Mouse (Mus musculus) retina, adult 2 months (tissue): Measurements from ENCODE around the gene Agt.

Experiments
- DNase-seq: peaks from one replicate; pipeline ENCODE4 v3.0.0-alpha.2; 2012; ENCODE audit warnings: low read depth, low spot score

The Agt gene

GRCm38 (mm10) chr8:124569593-124569992 is at the start of gene Agt:
TSS of gene Agt (minus strand) at chr8:124569706.
- DNase-seq = no peak

- DNase-seq = no peak
Observed at GRCm38 (mm10) chr8:124618252-124618651, 48.7 kb upstream of the Agt start.

GRCm38 (mm10) chr8:124617266-124617869 is 47.9 kb upstream of the Agt start:
- DNase-seq = peak; percentile 45

GRCm38 (mm10) chr8:124614325-124614724 is 44.8 kb upstream of the Agt start:
- DNase-seq = no peak

- no peak for DNase-seq
Observed at GRCm38 (mm10) chr8:124608972-124609353, 39.5 kb upstream of the Agt start.

GRCm38 (mm10) chr8:124608239-124608971 is 38.9 kb upstream of the Agt start:
- no peak for DNase-seq

- DNase-seq = no peak
Observed at GRCm38 (mm10) chr8:124604066-124604465, 34.6 kb upstream of the Agt start.

GRCm38 (mm10) chr8:124589393-124589792 is 19.9 kb upstream of the Agt start:
- no peak for DNase-seq

GRCm38 (mm10) chr8:124586556-124586955 is 17.1 kb upstream of the Agt start:
- no peak for DNase-seq

GRCm38 (mm10) chr8:124585718-124586425 is 16.4 kb upstream of the Agt start:
- no peak for DNase-seq

- no peak for DNase-seq
Observed at GRCm38 (mm10) chr8:124576751-124577150, 7.2 kb upstream of the Agt start.

GRCm38 (mm10) chr8:124575811-124576210 is 6.3 kb upstream of the Agt start, which contains the start of gene Capn9:
TSS of gene Capn9 (plus strand) at chr8:124576111.
- DNase-seq = no peak

GRCm38 (mm10) chr8:124573552-124574340 is 4.2 kb upstream of the Agt start:
- DNase-seq = peak; percentile 65

GRCm38 (mm10) chr8:124572430-124572775 is 2.9 kb upstream of the Agt start:
- no peak for DNase-seq

GRCm38 (mm10) chr8:124571732-124572429 is 2.4 kb upstream of the Agt start:
- DNase-seq = no peak

- no peak for DNase-seq
Observed at GRCm38 (mm10) chr8:124569100-124569499, 406 bp downstream of the Agt start.

- DNase-seq = no peak
Observed at GRCm38 (mm10) chr8:124567584-124567983, 1.9 kb downstream of the Agt start.

- DNase-seq = no peak
Observed at GRCm38 (mm10) chr8:124567126-124567525, 2.4 kb downstream of the Agt start.

- no peak for DNase-seq
Observed at GRCm38 (mm10) chr8:124557476-124557875, 12.0 kb downstream of the Agt start.

- DNase-seq = no peak
Observed at GRCm38 (mm10) chr8:124556658-124557057, 12.8 kb downstream of the Agt start.

GRCm38 (mm10) chr8:124556164-124556563 is 13.3 kb downstream of the Agt start:
- DNase-seq = no peak
